Mouse (Mus musculus) CD4-positive, CD25-positive, alpha-beta regulatory T cell, adult 4 months (primary cell): ENCODE results near the gene Ugt2b5. TPM values are rescaled to one million over a fixed set of nuclear protein-coding genes. Genes with fewer than 3 reads are reported as not detected.
"Not testable (repeated sequence)": the region's sequence is repeated elsewhere in the genome, so short reads cannot be mapped to it uniquely, and the experiment has no call there.

ENCODE experiments used
- ATAC-seq: one replicate; pipeline ENCODE4 v1.8.0; 2017
- polyA plus RNA-seq, 2 experiments: library from polyadenylated mRNA; unstranded; fragments of 100-300 nt; shearing (Covaris generic); gene quantifications; one replicate each; pipeline ENCODE4 v1.2.1; 2017

Ugt2b5 gene
- polyA plus RNA-seq, result not detected

DNA sequence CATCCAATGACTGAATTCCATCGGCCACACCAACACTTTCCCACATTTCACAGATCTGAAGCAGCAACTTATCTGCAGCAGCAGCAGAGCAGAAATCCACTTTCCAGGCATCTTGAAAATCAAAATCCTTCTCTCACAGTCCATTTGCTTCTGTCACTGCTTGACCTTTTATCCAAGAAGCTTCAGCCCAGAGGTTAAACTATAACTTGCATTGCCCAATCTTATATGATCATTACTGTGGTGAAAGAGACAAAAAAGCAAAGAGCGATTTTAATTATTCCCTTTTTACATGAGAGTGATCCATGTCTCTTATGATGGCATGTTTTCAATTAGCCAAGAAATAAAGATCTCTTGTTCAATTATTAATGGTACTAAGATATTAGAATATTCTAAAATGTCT lies at the start of gene Ugt2b5:
TSS of gene Ugt2b5 (minus strand) at position 123 of the 400 bp plus-strand sequence.
- not testable (repeated sequence) for ATAC-seq

DNA sequence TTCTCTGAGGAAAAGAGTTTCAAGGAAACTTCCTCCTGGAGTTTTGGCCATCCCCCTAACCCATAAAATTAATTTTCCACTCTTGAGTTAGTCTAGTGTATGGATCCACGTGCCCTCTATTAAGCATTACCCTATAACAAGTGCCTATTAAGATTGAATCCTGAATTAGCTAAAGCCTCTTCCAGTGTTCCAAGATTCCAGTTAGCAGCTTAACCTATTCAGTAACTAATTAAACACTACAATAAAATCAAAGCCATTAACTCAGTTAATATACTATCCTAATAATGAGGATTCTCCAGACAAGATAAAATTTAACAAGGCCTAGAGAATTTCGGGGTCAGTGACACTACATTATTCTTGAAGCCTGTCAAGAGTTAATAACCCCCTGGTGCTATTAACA lies 35.7 kb upstream of the Ugt2b5 start:
- ATAC-seq, result not testable (repeated sequence)

DNA sequence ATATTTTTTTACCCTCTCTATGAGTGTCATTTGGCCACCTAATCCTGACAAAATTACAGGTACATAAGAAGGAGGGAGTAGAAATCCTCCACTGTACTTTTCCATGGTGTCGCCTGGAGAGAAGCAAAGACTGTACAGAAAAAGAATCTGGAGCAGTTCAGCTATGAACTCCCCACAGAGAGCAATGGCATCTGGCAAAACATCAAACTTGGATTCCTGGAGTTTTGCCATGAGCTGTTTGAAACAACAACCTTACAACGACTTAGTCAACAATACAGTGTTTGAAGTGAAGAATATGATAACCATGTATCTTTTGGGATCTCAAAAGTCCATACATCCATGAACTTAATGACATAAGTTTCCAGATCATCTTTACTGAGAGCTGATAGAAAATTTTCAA lies 34.6 kb upstream of the Ugt2b5 start:
- no peak for ATAC-seq

DNA sequence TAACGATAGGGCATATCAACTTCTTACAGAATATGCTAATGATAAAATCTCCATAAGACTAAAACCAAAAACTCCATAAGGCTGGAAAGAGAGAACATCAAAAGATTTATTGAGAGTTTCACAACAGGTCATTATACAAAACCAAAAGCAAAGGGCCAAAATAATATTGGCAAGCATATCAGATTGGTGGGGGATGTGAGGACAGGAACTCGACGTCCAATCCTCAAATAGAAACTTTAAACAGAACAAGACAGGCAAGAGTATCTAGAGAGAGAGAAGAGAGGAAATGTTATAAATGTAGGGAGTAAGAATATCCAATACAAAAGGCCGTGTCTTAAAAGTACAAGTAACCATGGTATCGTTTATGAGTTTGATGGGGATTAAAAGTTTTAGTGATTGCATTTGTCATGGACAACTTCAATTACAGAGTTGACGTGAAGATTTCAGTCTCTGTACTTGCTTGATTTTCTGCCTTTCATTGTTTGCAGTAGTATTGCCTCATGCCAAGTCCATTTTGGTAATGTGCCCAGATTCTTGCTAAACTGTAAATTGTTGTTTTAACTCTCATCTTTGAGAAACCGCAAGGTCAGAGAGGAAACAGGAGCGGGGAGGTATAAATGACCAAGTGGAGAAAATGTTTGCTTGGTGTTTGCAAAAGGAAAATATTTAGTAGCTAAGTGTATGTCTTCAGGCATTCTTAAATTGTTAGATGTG lies 7.8 kb upstream of the Ugt2b5 start:
- ATAC-seq, result no peak

DNA sequence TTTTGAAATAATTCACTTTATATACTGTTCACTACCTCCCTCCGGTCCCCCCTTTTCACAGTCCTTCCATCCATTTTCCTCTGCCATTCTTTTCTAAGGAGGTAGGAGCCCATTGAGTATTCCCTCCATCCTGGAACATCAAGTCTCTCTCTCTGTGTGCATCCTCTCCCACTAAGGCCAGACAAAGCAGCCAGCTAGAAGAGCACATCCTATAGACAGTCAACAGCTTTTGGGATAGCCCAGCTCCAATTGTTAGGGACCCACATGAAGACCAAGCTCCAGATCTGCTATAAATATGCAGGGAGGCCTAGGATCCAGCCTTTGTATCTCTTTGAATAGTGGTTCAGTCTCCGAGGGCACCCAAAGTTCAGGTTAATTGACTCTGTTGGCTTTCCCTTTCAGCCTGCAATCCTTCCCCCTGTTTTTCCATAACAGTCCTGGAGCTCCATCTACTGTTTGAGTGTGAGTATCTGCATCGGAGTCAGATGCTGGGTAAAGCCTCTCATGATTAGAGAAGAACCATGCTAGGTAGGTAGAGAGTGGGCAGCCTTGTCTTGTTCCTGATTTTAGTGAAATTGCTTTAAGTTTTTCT lies 2.8 kb upstream of the Ugt2b5 start:
- ATAC-seq, result no peak

DNA sequence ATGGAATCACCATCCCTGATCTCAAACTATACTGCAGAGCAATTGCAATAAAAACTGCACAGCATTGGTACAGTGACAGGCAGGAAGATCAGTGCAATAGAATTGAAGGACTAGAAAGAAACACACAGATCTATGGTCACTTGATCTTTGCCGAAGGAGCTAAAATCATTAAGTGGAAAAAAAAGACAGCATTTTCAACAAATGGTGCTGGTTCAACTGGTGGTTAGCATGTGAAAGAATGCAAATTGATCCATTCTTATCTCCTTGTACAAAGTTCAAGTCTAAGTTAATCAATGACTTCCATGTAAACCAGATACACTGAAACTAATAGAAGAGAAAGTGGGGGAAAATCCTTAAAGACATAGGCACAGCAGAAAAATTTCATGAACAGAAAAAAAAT lies 36.4 kb downstream of the Ugt2b5 start:
- not testable (repeated sequence) for ATAC-seq

DNA sequence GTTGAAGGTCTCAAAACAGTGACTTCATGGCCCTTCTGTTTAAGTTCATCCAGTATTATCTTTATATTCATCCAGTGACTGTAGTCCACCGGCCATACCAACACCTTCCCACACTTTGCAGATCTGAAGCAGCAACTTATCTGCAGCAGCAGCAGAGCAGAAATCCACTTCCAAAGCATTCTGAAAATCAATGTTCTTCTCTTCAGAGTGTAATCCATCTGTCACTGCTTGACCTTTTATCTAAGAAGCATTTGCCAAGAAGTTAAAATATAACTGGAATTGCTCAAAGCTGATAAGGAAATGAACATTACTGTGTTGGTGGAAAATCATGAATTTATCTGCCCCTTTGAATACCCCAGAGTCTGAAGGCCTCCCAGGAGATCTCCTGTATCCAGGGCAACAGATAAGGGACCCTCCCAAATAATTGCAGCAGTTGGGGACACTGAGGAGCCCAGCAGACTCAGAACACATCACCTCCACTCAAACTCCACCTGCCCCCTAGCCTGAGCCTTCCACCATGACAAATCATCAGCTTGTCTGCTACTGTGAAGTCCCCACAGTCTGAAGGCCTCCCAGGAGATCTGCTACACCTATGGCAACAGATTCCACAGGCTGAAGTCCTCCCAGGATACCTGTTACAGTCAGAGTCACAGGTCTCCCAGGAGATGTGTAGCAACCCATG lies 47.6 kb downstream of the Ugt2b5 start, which contains the start of gene Ugt2b36:
TSS of gene Ugt2b36 (minus strand) at position 210 of the 682 bp plus-strand sequence.
- ATAC-seq, result no peak

DNA sequence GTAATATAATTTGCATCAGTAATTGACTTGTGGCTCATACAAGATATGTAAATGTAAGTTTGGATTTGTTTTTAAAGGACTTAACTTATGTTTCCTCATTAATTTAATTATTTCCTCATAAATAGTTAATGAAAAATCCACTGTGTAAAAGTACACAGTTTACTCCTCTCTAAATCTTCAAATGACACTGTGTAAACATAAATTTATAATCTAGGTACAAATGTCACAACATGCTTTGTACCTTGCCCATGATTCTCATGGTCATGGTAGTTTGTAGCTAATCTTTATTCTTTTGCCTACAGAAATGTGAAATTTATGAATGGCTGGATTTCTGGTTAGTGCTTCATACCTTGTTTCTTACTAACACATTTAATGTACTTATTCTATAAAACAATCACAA lies 49.0 kb downstream of the Ugt2b5 start:
- ATAC-seq, result no peak

DNA sequence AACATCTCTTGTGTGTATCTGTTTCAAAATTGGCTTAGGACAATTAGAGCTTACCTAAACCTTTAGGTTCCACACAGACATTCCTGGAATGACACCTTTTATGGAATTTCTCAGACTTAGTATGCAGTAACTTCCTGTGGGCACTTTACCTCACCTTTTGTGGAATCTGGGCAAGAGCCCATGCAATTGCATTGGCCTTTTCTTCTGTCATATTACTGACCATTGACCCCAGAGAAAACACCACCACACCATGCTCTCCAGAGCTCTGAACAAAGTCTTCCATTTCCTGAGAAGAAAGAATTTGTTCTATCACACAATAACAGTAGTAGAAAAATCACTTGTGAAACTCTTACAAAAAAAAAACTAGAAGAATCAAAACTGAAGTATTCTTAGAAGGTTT lies 50.9 kb downstream of the Ugt2b5 start:
- ATAC-seq, result no peak

DNA sequence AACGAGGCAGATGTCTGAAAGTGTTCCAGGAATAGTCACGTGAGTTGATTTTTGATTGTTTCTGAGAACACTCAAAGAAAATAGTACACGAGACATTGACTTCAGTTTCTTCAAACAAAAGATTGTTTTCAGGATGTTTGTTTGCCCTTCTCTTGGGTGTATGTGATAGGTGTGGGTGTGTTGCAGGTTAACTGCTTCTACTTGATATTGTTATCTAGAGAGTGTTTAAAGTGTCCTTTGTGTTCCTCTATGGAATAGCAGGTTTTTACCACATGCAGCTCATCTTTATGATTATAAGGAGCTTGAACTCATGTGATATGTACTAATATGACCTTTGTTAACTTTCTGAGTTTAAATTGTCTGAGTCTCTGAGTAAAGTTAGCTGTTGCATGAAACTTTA lies 53.8 kb downstream of the Ugt2b5 start:
- no peak for ATAC-seq

Other genes with a start within 250 kb of the Ugt2b5 start
- gene Ugt2b34, start 233.4 kb downstream of the Ugt2b5 start, polyA plus RNA-seq, result not detected
- gene Ugt2b1, start 213.8 kb downstream of the Ugt2b5 start, polyA plus RNA-seq, result not detected
- gene Ugt2b35, start 139.5 kb downstream of the Ugt2b5 start, polyA plus RNA-seq, result not detected
- gene Ugt2b36, start 47.8 kb downstream of the Ugt2b5 start, polyA plus RNA-seq, result not detected
- under 1 TPM in 1 of 2 experiments, not detected in 1; 0.23 TPM for gene Ugt2b37, start 114.5 kb upstream of the Ugt2b5 start, polyA plus RNA-seq
- gene Ugt2a3, start 196.9 kb upstream of the Ugt2b5 start, polyA plus RNA-seq, result not detected